In genomic region chr7:105777316-105777715, GRCm38 (mm10) we compare ENCODE assay signal across 10 mouse cellular contexts. TPM values are rescaled to one million over a fixed set of nuclear protein-coding genes. Genes with fewer than 3 reads are reported as not detected.
A peak's percentile ranks its signal among the peaks of the same experiment; 100 is the strongest.
DNase-seq lines count a peak whose midpoint lies in the region; ATAC-seq and TF ChIP-seq lines count a peak whose summit lies in the region.
"Had no signal": no experiment of that assay in that cellular context is flagged by ENCODE, and none has a peak within 500 bp of the region (broad histone marks: within the 10 kb centered on the region; RNA-seq: fewer than 3 reads in every experiment).

No protein-coding gene starts in this region.

- peak overlapping the region; percentile 48 for H3K4me2 ChIP-seq in kidney, embryonic 16.5 days (replicated peaks; ENCODE audit: low read depth, low read length)
- peak overlapping the region; percentile 31 for H3K4me2 ChIP-seq in hindbrain, embryonic 14.5 days (replicated peaks)
- H3K4me2 ChIP-seq in neural tube, embryonic 13.5 days, result peak overlapping the region; percentile 41; the same call in 1 of the 2 replicates
- no peak overlapping the region for H3K4me2 ChIP-seq in midbrain, embryonic 13.5 days (replicated peaks)

- H3K9ac ChIP-seq in kidney, embryonic 16.5 days (replicated peaks; ENCODE audit: low read length), result no peak overlapping the region
- H3K9ac ChIP-seq in hindbrain, embryonic 14.5 days, result no peak overlapping the region; the same call in 1 of the 2 replicates
- no peak overlapping the region for H3K9ac ChIP-seq in neural tube, embryonic 13.5 days
- no peak overlapping the region for H3K9ac ChIP-seq in midbrain, embryonic 13.5 days (replicated peaks)
- H3K9ac ChIP-seq: forebrain, postnatal 0 days; liver, embryonic 15.5 days had no signal

- H3K36me3 ChIP-seq in kidney, embryonic 16.5 days (ENCODE audit: insufficient read depth, low read length), result peaks cover 20% of the 10 kb centered on the region
- peaks cover 80% of the 10 kb centered on the region for H3K36me3 ChIP-seq in hindbrain, embryonic 14.5 days (replicated peaks; ENCODE audit: control insufficient read depth, insufficient read depth)
- H3K36me3 ChIP-seq in neural tube, embryonic 13.5 days, result peaks cover 86% of the 10 kb centered on the region
- H3K36me3 ChIP-seq in midbrain, embryonic 13.5 days, result peaks cover 83% of the 10 kb centered on the region
- H3K36me3 ChIP-seq: liver, embryonic 15.5 days had no signal

- H3K9me3 ChIP-seq in kidney, embryonic 16.5 days (ENCODE audit: low read length), result no peaks in the 10 kb centered on the region
- no peaks in the 10 kb centered on the region for H3K9me3 ChIP-seq in hindbrain, embryonic 14.5 days (ENCODE audit: control insufficient read depth, low read length)
- no peaks in the 10 kb centered on the region for H3K9me3 ChIP-seq in neural tube, embryonic 13.5 days
- H3K9me3 ChIP-seq in midbrain, embryonic 13.5 days, result no peaks in the 10 kb centered on the region
- H3K9me3 ChIP-seq: liver, embryonic 15.5 days had no signal

- WGBS in kidney, embryonic 16.5 days, result 83% methylated on average over 1 of the region's 1 CpGs
- 84% methylated on average over 1 of the region's 1 CpGs for WGBS in hindbrain, embryonic 14.5 days
- WGBS in neural tube, embryonic 13.5 days, result 80% methylated on average over 1 of the region's 1 CpGs
- WGBS in midbrain, embryonic 13.5 days, result 98% methylated on average over 1 of the region's 1 CpGs

- ATAC-seq in kidney, embryonic 16.5 days (ENCODE audit: low FRiP score, low TSS enrichment), result no peak
- no peak for ATAC-seq in hindbrain, embryonic 14.5 days (ENCODE audit: low FRiP score)
- no peak for ATAC-seq in neural tube, embryonic 13.5 days (ENCODE audit: low read depth)
- no peak for ATAC-seq in midbrain, embryonic 13.5 days

- H3K27me3 ChIP-seq in kidney, embryonic 16.5 days (ENCODE audit: insufficient read depth, low read length), result no peaks in the 10 kb centered on the region
- no peaks in the 10 kb centered on the region for H3K27me3 ChIP-seq in hindbrain, embryonic 14.5 days (ENCODE audit: control insufficient read depth, insufficient read depth, low read length)
- H3K27me3 ChIP-seq in neural tube, embryonic 13.5 days, result no peaks in the 10 kb centered on the region
- no peaks in the 10 kb centered on the region for H3K27me3 ChIP-seq in midbrain, embryonic 13.5 days

- DNase-seq in gastrocnemius, adult 2 months, result no peak
- DNase-seq in gastrocnemius, postnatal 10 days, result no peak
- DNase-seq in kidney, postnatal 14 days, result no peak
- DNase-seq in hindbrain, embryonic 14.5 days (ENCODE audit: low spot score), result no peak
- no peak for DNase-seq in adipocyte (ENCODE audit: low spot score)
- DNase-seq: forebrain, postnatal 0 days had no signal

- H3K4me1 ChIP-seq in kidney, embryonic 16.5 days (ENCODE audit: insufficient read depth, low read length), result peaks cover 43% of the 10 kb centered on the region
- H3K4me1 ChIP-seq in hindbrain, embryonic 14.5 days (replicated peaks; ENCODE audit: control insufficient read depth, insufficient read depth, low read length), result peaks cover 46% of the 10 kb centered on the region
- H3K4me1 ChIP-seq in neural tube, embryonic 13.5 days (replicated peaks), result peaks cover 85% of the 10 kb centered on the region
- peaks cover 58% of the 10 kb centered on the region for H3K4me1 ChIP-seq in midbrain, embryonic 13.5 days (replicated peaks)

- intact Hi-C loops in gastrocnemius, adult 2 months (cut with DNase I), result no loop called here

- TF ChIP-seq CTCF in gastrocnemius, adult 2 months (IDR thresholded peaks at IDR 0.05), result no peak

- H3K4me3 ChIP-seq in gastrocnemius, adult 2 months, result peak overlapping the region; percentile 50; the same call in 1 of the 2 replicates
- H3K4me3 ChIP-seq in kidney, embryonic 16.5 days (ENCODE audit: low read length), result no peak overlapping the region; the same call in 1 of the 2 replicates
- no peak overlapping the region for H3K4me3 ChIP-seq in hindbrain, embryonic 14.5 days (replicated peaks; ENCODE audit: low read length)
- no peak overlapping the region for H3K4me3 ChIP-seq in neural tube, embryonic 13.5 days
- H3K4me3 ChIP-seq in midbrain, embryonic 13.5 days (replicated peaks), result no peak overlapping the region
- H3K4me3 ChIP-seq: liver, embryonic 15.5 days had no signal

- peak overlapping the region; percentile 81 for H3K27ac ChIP-seq in gastrocnemius, adult 2 months
- H3K27ac ChIP-seq in kidney, embryonic 16.5 days (ENCODE audit: low read length), result peak overlapping the region; percentile 95
- H3K27ac ChIP-seq in hindbrain, embryonic 14.5 days, result no peak overlapping the region
- H3K27ac ChIP-seq in neural tube, embryonic 13.5 days (replicated peaks), result no peak overlapping the region
- H3K27ac ChIP-seq in midbrain, embryonic 13.5 days, result no peak overlapping the region

RNA-seq across cellular contexts. Expression of gene Dchs1, which starts 10.1 kb away (rescaled TPM):
- total RNA-seq in gastrocnemius, adult 2 months (2021), result 1 to 10 TPM; 2.1 to 5.0 TPM
- total RNA-seq in gastrocnemius, postnatal 10 days (2021), result 10 to 100 TPM; 17.9 to 27.1 TPM
- polyA plus RNA-seq in kidney, embryonic 16.5 days (2015; fragmentation: Nextera tagmentation; extraction: Ambion mirVana), result 10.4 and 10.5 TPM in 2 replicates
- 21.1 and 23.2 TPM in 2 replicates for polyA plus RNA-seq in hindbrain, embryonic 14.5 days (2014; fragmentation: Nextera tagmentation; extraction: Ambion mirVana)
- polyA plus RNA-seq in neural tube, embryonic 13.5 days (2015; fragmentation: Nextera tagmentation; extraction: Ambion mirVana), result 13.5 and 14.7 TPM in 2 replicates
- polyA plus RNA-seq in midbrain, embryonic 13.5 days (2015; fragmentation: Nextera tagmentation; extraction: Ambion mirVana), result 16.8 and 20.5 TPM in 2 replicates

RNA-seq across cellular contexts. Expression of gene Tpp1, which starts 25.3 kb away (rescaled TPM):
- 10 to 100 TPM; 42.3 to 45.8 TPM for total RNA-seq in gastrocnemius, adult 2 months (2021)
- total RNA-seq in gastrocnemius, postnatal 10 days (2021), result 10 to 100 TPM; 29.5 to 30.0 TPM
- 120 and 123 TPM in 2 replicates for polyA plus RNA-seq in kidney, embryonic 16.5 days (2015; fragmentation: Nextera tagmentation; extraction: Ambion mirVana)
- 48.2 and 51.6 TPM in 2 replicates for polyA plus RNA-seq in hindbrain, embryonic 14.5 days (2014; fragmentation: Nextera tagmentation; extraction: Ambion mirVana)
- 48.4 and 49.2 TPM in 2 replicates for polyA plus RNA-seq in neural tube, embryonic 13.5 days (2015; fragmentation: Nextera tagmentation; extraction: Ambion mirVana)
- 35.6 and 41.1 TPM in 2 replicates for polyA plus RNA-seq in midbrain, embryonic 13.5 days (2015; fragmentation: Nextera tagmentation; extraction: Ambion mirVana)

RNA-seq across cellular contexts. Expression of gene Taf10, which starts 33.2 kb away (rescaled TPM):
- total RNA-seq in gastrocnemius, adult 2 months (2021), result 100 to 1,000 TPM in 1 of 2 experiments, 10 to 100 TPM in 1; 78.6 to 100 TPM
- 10 to 100 TPM; 79.2 to 81.7 TPM for total RNA-seq in gastrocnemius, postnatal 10 days (2021)
- polyA plus RNA-seq in kidney, embryonic 16.5 days (2015; fragmentation: Nextera tagmentation; extraction: Ambion mirVana), result 107 and 121 TPM in 2 replicates
- polyA plus RNA-seq in hindbrain, embryonic 14.5 days (2014; fragmentation: Nextera tagmentation; extraction: Ambion mirVana), result 128 and 140 TPM in 2 replicates
- polyA plus RNA-seq in neural tube, embryonic 13.5 days (2015; fragmentation: Nextera tagmentation; extraction: Ambion mirVana), result 121 TPM in 2 replicates
- 109 and 127 TPM in 2 replicates for polyA plus RNA-seq in midbrain, embryonic 13.5 days (2015; fragmentation: Nextera tagmentation; extraction: Ambion mirVana)

RNA-seq across cellular contexts. Expression of gene Mrpl17, which starts 33.6 kb away (rescaled TPM):
- total RNA-seq in gastrocnemius, adult 2 months (2021), result 100 to 1,000 TPM; 108 to 112 TPM
- 100 to 1,000 TPM; 162 to 171 TPM for total RNA-seq in gastrocnemius, postnatal 10 days (2021)
- polyA plus RNA-seq in kidney, embryonic 16.5 days (2015; fragmentation: Nextera tagmentation; extraction: Ambion mirVana), result 378 and 386 TPM in 2 replicates
- 164 and 208 TPM in 2 replicates for polyA plus RNA-seq in hindbrain, embryonic 14.5 days (2014; fragmentation: Nextera tagmentation; extraction: Ambion mirVana)
- 224 and 230 TPM in 2 replicates for polyA plus RNA-seq in neural tube, embryonic 13.5 days (2015; fragmentation: Nextera tagmentation; extraction: Ambion mirVana)
- polyA plus RNA-seq in midbrain, embryonic 13.5 days (2015; fragmentation: Nextera tagmentation; extraction: Ambion mirVana), result 201 and 217 TPM in 2 replicates

RNA-seq across cellular contexts. Expression of gene Rrp8, which starts 40.1 kb away (rescaled TPM):
- total RNA-seq in gastrocnemius, adult 2 months (2021), result 10 to 100 TPM; 12.2 to 12.3 TPM
- total RNA-seq in gastrocnemius, postnatal 10 days (2021), result 10 to 100 TPM in 1 of 2 experiments, 1 to 10 TPM in 1; 9.9 to 13.4 TPM
- polyA plus RNA-seq in kidney, embryonic 16.5 days (2015; fragmentation: Nextera tagmentation; extraction: Ambion mirVana), result 42.9 TPM in 2 replicates
- polyA plus RNA-seq in hindbrain, embryonic 14.5 days (2014; fragmentation: Nextera tagmentation; extraction: Ambion mirVana), result 21.3 and 24.1 TPM in 2 replicates
- polyA plus RNA-seq in neural tube, embryonic 13.5 days (2015; fragmentation: Nextera tagmentation; extraction: Ambion mirVana), result 26.0 and 26.3 TPM in 2 replicates
- 29.2 and 30.5 TPM in 2 replicates for polyA plus RNA-seq in midbrain, embryonic 13.5 days (2015; fragmentation: Nextera tagmentation; extraction: Ambion mirVana)

Comparison
In these comparisons a context has a peak if more than half of its experiments do, and no peak if none do; other contexts are left out.
1. H3K27ac ChIP-seq: peak in gastrocnemius, adult 2 months (single experiment) and kidney, embryonic 16.5 days (single experiment); none in hindbrain, embryonic 14.5 days (single experiment), neural tube, embryonic 13.5 days (single experiment) and midbrain, embryonic 13.5 days (single experiment).